Mouse (Mus musculus) brain, embryonic 14.5 days (tissue): ENCODE data around the gene Tbc1d22a. TPM values are rescaled to one million over a fixed set of nuclear protein-coding genes. Genes with fewer than 3 reads are reported as not detected.
"Not testable (repeated sequence)": the region's sequence is repeated elsewhere in the genome, so short reads cannot be mapped to it uniquely, and the experiment has no call there.

Source experiments
- DNase-seq: peaks from one replicate; pipeline ENCODE4 v3.0.0-alpha.2; 2011; ENCODE audit warnings: low read depth
- CTCF ChIP-seq: fragments of 200-500 bp; IDR thresholded peaks from 2 replicates; pipeline ENCODE4 v1.5.1; 2012; ENCODE audit warnings: inconsistent platforms, mild to moderate bottlenecking, moderate library complexity, borderline replicate concordance; ENCODE audit not compliant: insufficient read depth, insufficient read length; ENCODE audit errors: extremely low read depth
- POLR2A ChIP-seq: fragments of 200-500 bp; IDR thresholded peaks from 2 replicates; pipeline ENCODE4 v1.6.1; 2012; ENCODE audit warnings: mild to moderate bottlenecking, inconsistent platforms, borderline replicate concordance; ENCODE audit not compliant: poor library complexity, insufficient read depth, insufficient read length, severe bottlenecking; ENCODE audit errors: extremely low read depth
- polyA plus RNA-seq: library from polyadenylated mRNA; depleted of rRNA; stranded (reverse); fragments of >200 nt; gene quantifications from 2 replicates; pipeline ENCODE4 v1.2.3, GENCODE M21; 2012

Tbc1d22a gene
- polyA plus RNA-seq, 1 experiment: 16.8 TPM

GRCm38 (mm10) chr15:86172526-86172925, 41.7 kb upstream of the Tbc1d22a start:
- no peak for DNase-seq

GRCm38 (mm10) chr15:86173136-86173985, 40.9 kb upstream of the Tbc1d22a start:
- DNase-seq: no peak
- no peak for TF ChIP-seq POLR2A
- no peak for TF ChIP-seq CTCF

More at GRCm38 (mm10) chr15:86172526-86172925, 41.7 kb upstream of the Tbc1d22a start:
- no peak for TF ChIP-seq CTCF
- no peak for TF ChIP-seq POLR2A

- TF ChIP-seq CTCF (no peak), POLR2A (no peak)
- no peak for DNase-seq
Observed at GRCm38 (mm10) chr15:86175253-86176050, 38.8 kb upstream of the Tbc1d22a start.

- TF ChIP-seq POLR2A: no peak
- no peak for TF ChIP-seq CTCF
- DNase-seq: no peak
Observed at GRCm38 (mm10) chr15:86176166-86176565, 38.1 kb upstream of the Tbc1d22a start.

GRCm38 (mm10) chr15:86176771-86177702, 37.2 kb upstream of the Tbc1d22a start:
- DNase-seq: no peak
- no peak for TF ChIP-seq POLR2A
- no peak for TF ChIP-seq CTCF

GRCm38 (mm10) chr15:86177703-86178251, 36.5 kb upstream of the Tbc1d22a start:
- DNase-seq: not testable (repeated sequence)

DNA sequence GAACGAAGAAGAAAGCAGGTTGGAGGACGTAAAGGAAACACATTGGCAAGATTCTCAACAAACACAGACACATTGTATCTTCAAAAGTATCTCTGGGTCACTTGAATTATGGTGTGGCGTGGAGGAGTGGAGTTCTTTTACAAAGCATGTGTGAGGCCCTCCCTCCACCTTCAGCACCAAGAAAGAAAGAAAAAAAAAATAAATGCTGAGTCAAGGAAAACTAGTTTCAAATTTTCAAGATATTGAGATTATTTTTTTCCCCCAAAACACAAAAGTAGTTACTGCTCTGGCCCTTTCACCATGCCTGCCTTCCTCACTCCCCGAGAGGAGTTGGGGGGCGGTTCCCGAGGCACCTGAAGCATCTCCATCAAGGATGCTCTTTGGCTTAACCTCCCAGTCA, 35.7 kb upstream of the Tbc1d22a start:
- TF ChIP-seq POLR2A (no peak), CTCF (no peak)
- DNase-seq: no peak

- DNase-seq: no peak
- no peak for TF ChIP-seq POLR2A
- TF ChIP-seq CTCF: no peak
Observed at GRCm38 (mm10) chr15:86180427-86180826, 33.8 kb upstream of the Tbc1d22a start.

DNA sequence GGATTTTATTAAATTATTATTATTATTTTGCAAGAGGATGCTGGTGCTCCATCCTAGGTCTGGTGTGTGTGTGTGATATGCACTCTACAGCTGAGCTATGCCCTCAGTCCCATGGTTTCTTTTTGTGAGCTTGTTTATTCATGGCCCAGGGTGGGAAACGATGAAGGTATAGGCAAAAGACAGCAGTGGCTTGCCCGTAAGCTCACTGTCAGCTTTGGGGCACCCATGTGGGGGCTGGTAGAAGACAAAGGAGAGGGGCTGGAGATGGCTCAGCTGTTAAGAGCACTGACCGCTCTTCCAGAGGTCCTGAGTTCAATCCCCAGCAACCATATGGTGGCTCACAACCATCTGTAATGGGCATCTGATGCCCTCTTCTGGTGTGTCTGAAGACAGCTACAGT, 32.9 kb upstream of the Tbc1d22a start:
- DNase-seq: not testable (repeated sequence)

- peak; percentile 41 for DNase-seq
Observed at GRCm38 (mm10) chr15:86181941-86182439, 32.3 kb upstream of the Tbc1d22a start.

GRCm38 (mm10) chr15:86182646-86183045, 31.6 kb upstream of the Tbc1d22a start:
- TF ChIP-seq POLR2A (no peak), CTCF (no peak)
- peak; percentile 56 for DNase-seq

More at GRCm38 (mm10) chr15:86181941-86182439, 32.3 kb upstream of the Tbc1d22a start:
- TF ChIP-seq CTCF (no peak), POLR2A (no peak)
